Mouse (Mus musculus) thymus, adult 2 months (tissue): ENCODE data around the gene Evl.

Experiments used
- CTCF ChIP-seq: fragments of 200-500 bp; IDR thresholded peaks from 2 replicates; pipeline ENCODE4 v1.5.1; 2012; ENCODE audit warnings: mild to moderate bottlenecking, control low read depth, low read length, moderate library complexity, borderline replicate concordance; ENCODE audit not compliant: control insufficient read depth, poor library complexity, insufficient read depth; ENCODE audit errors: extremely low read depth
- POLR2A ChIP-seq: fragments of 200-500 bp; IDR thresholded peaks from 2 replicates; pipeline ENCODE4 v1.6.1; 2012; ENCODE audit warnings: mild to moderate bottlenecking, low read length, control low read depth, moderate library complexity; ENCODE audit not compliant: control insufficient read depth, poor library complexity, insufficient read depth; ENCODE audit errors: extremely low read depth

DNA sequence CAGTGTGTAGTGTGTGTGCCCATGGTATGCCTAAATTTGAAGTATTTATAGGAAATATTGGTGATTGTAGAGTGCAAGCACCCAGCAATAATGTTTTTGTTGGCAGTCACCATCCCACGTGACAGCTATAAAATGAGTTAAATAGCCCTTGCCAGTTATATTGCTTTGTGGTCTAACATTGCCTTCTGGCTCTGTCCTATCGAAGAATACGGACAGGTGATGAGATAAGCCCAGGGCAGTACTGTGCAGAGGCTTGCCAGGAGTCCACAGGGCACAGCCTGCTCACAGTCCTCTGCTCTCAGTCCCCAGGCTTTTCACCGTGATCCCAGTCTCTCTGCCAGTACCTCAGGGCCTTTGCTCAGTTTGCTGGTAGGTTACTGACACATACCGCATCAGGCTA is 67.9 kb downstream of the Evl start:
- TF ChIP-seq POLR2A: no peak
- no peak for TF ChIP-seq CTCF
